Comparison of ENCODE assay signal across 10 mouse cellular contexts in the genomic region with DNA sequence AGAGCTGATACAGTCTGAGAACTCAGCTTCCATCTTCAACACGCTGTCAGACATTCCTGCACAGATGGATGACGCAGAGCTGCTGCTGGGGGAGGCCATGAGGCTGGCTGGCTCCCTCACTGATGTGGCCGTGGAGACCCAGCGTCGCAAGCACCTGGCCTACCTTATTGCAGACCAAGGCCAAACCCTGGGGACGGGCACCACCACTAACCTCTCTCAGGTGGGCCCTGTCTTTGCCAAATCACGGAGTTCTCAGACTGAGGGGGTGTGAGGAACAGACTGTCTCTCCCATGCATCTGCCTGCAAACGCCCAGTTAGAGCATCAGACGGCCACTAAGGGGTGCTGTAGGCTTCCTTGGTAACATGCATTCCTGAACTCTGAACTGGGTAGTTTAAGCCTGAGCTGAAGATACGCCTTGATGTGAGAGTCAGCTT. TPM values are rescaled to one million over a fixed set of nuclear protein-coding genes. Genes with fewer than 3 reads are reported as not detected.
DNase-seq lines count a peak whose midpoint lies in the region; ATAC-seq and TF ChIP-seq lines count a peak whose summit lies in the region.
"Had no signal": no experiment of that assay in that cellular context is flagged by ENCODE, and none has a peak within 500 bp of the region (broad histone marks: within the 10 kb centered on the region; RNA-seq: fewer than 3 reads in every experiment).

No protein-coding gene starts in this region.

- TF ChIP-seq CTCF in spleen, adult 2 months (IDR thresholded peaks at IDR 0.05; ENCODE audit: extremely low read depth, insufficient read depth, insufficient read length, insufficient replicate concordance), result peak; percentile 27; the same call in 1 of the 2 replicates

- WGBS in spleen, adult 2 months, result 77% methylated on average over 10 of the region's 10 CpGs

- no peaks in the 10 kb centered on the region for H3K27me3 ChIP-seq in spleen, adult 2 months (ENCODE audit: control insufficient read depth, insufficient read depth, low read length)
- H3K27me3 ChIP-seq: heart, embryonic 13.5 days; liver, embryonic 15.5 days had no signal

- peaks cover 14% of the 10 kb centered on the region for H3K36me3 ChIP-seq in spleen, adult 2 months (ENCODE audit: control insufficient read depth, insufficient read depth, low read length)

- intact Hi-C loops in heart, postnatal 25 days (cut with DNase I), result no loop called here

- no peak for TF ChIP-seq POLR2A in spleen, adult 2 months (IDR thresholded peaks at IDR 0.05; ENCODE audit: low read depth, low read length)

- H3K4me3 ChIP-seq in spleen, adult 2 months (ENCODE audit: extremely low read depth, insufficient read depth, insufficient read length), result no peak overlapping the region
- H3K4me3 ChIP-seq: heart, embryonic 13.5 days; liver, embryonic 15.5 days had no signal

- H3K4me1 ChIP-seq in spleen, adult 2 months (ENCODE audit: control insufficient read depth, insufficient read depth, insufficient read length), result no peaks in the 10 kb centered on the region
- H3K4me1 ChIP-seq: heart, embryonic 13.5 days; liver, embryonic 15.5 days had no signal

- DNase-seq in heart, adult 11 months, result peak; percentile 89
- no peak for DNase-seq in heart, postnatal 25 days (ENCODE audit: low spot score)
- peak in 1 of 2 experiments; percentile 18 for DNase-seq in spleen, adult 2 months (ENCODE audit: low read depth in 1 of 2, low spot score in 2 of 2)
- no peak for DNase-seq in spleen, adult 12 weeks (ENCODE audit: low spot score)
- peak; percentile 50 for DNase-seq in telencephalon, adult 2 months (ENCODE audit: low read depth, low spot score)
- DNase-seq in gastrocnemius, postnatal 25 days, result no peak
- DNase-seq in ovary, postnatal 14 days (ENCODE audit: low spot score), result no peak

- peak; percentile 33 to 65; a peak in 3 of 4 replicates for ATAC-seq in hematopoietic stem cell, adult 5-6 weeks (replicated peaks in 1 of 2; ENCODE audit: insufficient read depth in 1 of 2, low FRiP score in 2 of 2, low TSS enrichment in 1 of 2, low read depth in 1 of 2, poor library complexity in 2 of 2, severe bottlenecking in 2 of 2)

- H3K27ac ChIP-seq in spleen, adult 2 months (ENCODE audit: insufficient read depth, low read length), result no peak overlapping the region
- H3K27ac ChIP-seq: heart, embryonic 13.5 days; liver, embryonic 15.5 days had no signal

RNA-seq across cellular contexts. Expression of a gene that starts 31.1 kb away (rescaled TPM):
- 10 to 100 TPM; 10.8 to 12.8 TPM for total RNA-seq in heart, postnatal 25 days (2021)
- 12.6 and 13.8 TPM in 2 replicates for polyA plus RNA-seq in spleen, adult 2 months (2012; rRNA removed)
- 21.7 and 39.5 TPM in 2 replicates for total RNA-seq in hematopoietic stem cell, adult 5-6 weeks (2017)
- 10 to 100 TPM; 11.0 to 12.5 TPM for total RNA-seq in gastrocnemius, postnatal 25 days (2021)

Comparison
In these comparisons a context has a peak if more than half of its experiments do, and no peak if none do; other contexts are left out.
1. DNase-seq: peak in heart, adult 11 months (single experiment) and telencephalon, adult 2 months (single experiment); none in heart, postnatal 25 days (single experiment), spleen, adult 12 weeks (single experiment), gastrocnemius, postnatal 25 days (single experiment) and ovary, postnatal 14 days (single experiment).